In genomic region chr1:171360656-171361055, GRCm38 (mm10) we compare ENCODE assay signal across 8 mouse cellular contexts. TPM values are rescaled to one million over a fixed set of nuclear protein-coding genes. Genes with fewer than 3 reads are reported as not detected.
DNase-seq lines count a peak whose midpoint lies in the region; ATAC-seq and TF ChIP-seq lines count a peak whose summit lies in the region.

Gene Klhdc9 (minus strand): TSS chr1:171360798.

- no peaks in the 10 kb centered on the region for H3K9me3 ChIP-seq in embryonic facial prominence, embryonic 15.5 days (replicated peaks)
- no peaks in the 10 kb centered on the region; the same call in 1 of the 2 replicates for H3K9me3 ChIP-seq in limb, embryonic 11.5 days (ENCODE audit: control insufficient read depth, low read length)
- H3K9me3 ChIP-seq in midbrain, embryonic 12.5 days = no peaks in the 10 kb centered on the region

- no peaks in the 10 kb centered on the region for H3K27me3 ChIP-seq in embryonic facial prominence, embryonic 15.5 days
- H3K27me3 ChIP-seq in kidney, adult 2 months (replicated peaks; ENCODE audit: control insufficient read depth, insufficient read depth, low read length) = no peaks in the 10 kb centered on the region
- H3K27me3 ChIP-seq in limb, embryonic 11.5 days (ENCODE audit: control insufficient read depth, insufficient read depth, low read length) = no peaks in the 10 kb centered on the region
- H3K27me3 ChIP-seq in midbrain, embryonic 12.5 days = no peaks in the 10 kb centered on the region

- peak within 1 kb of the TSS; percentile 52 for H3K4me3 ChIP-seq in embryonic facial prominence, embryonic 15.5 days (replicated peaks)
- H3K4me3 ChIP-seq in kidney, adult 2 months (ENCODE audit: insufficient read depth, low read depth, low read length) = peak within 1 kb of the TSS; percentile 69
- peak within 1 kb of the TSS; percentile 47 for H3K4me3 ChIP-seq in limb, embryonic 11.5 days (ENCODE audit: low read depth, low read length)
- H3K4me3 ChIP-seq in midbrain, embryonic 12.5 days = peak within 1 kb of the TSS; percentile 47

- ATAC-seq in embryonic facial prominence, embryonic 15.5 days (ENCODE audit: insufficient number of reproducible peaks, low FRiP score, low TSS enrichment, low read depth) = peak; percentile 91
- ATAC-seq in limb, embryonic 11.5 days (ENCODE audit: insufficient number of reproducible peaks, low FRiP score, low TSS enrichment, low read depth) = peak; percentile 92
- ATAC-seq in midbrain, embryonic 12.5 days (ENCODE audit: low FRiP score, low read depth) = peak; percentile 95

- H3K36me3 ChIP-seq in embryonic facial prominence, embryonic 15.5 days = peaks cover 16% of the 10 kb centered on the region; the same call in 1 of the 2 replicates
- H3K36me3 ChIP-seq in kidney, adult 2 months (ENCODE audit: control insufficient read depth, insufficient read depth, low read length) = no peaks in the 10 kb centered on the region
- no peaks in the 10 kb centered on the region for H3K36me3 ChIP-seq in limb, embryonic 11.5 days (ENCODE audit: control insufficient read depth, insufficient read depth, low read length)
- H3K36me3 ChIP-seq in midbrain, embryonic 12.5 days = peaks cover 21% of the 10 kb centered on the region; the same call in 1 of the 2 replicates

- H3K9ac ChIP-seq in embryonic facial prominence, embryonic 15.5 days = peak within 1 kb of the TSS; percentile 44
- peak within 1 kb of the TSS; percentile 68 for H3K9ac ChIP-seq in limb, embryonic 11.5 days (ENCODE audit: low read length)
- H3K9ac ChIP-seq in midbrain, embryonic 12.5 days (replicated peaks) = peak within 1 kb of the TSS; percentile 61

- TF ChIP-seq POLR2A in brain, embryonic 14.5 days (IDR thresholded peaks at IDR 0.05; ENCODE audit: borderline replicate concordance, extremely low read depth, insufficient read depth, insufficient read length, poor library complexity, severe bottlenecking) = 0 out of 2 replicates have a peak, but pooled peaks have one; percentile 16
- TF ChIP-seq POLR2A in kidney, adult 2 months (IDR thresholded peaks at IDR 0.05; ENCODE audit: low read depth, low read length) = no peak

- H3K27ac ChIP-seq in embryonic facial prominence, embryonic 15.5 days (replicated peaks) = peak within 1 kb of the TSS; percentile 83
- H3K27ac ChIP-seq in kidney, adult 2 months (ENCODE audit: insufficient read depth, low read depth, low read length) = peak within 1 kb of the TSS; percentile 58; the same call in 1 of the 2 replicates
- H3K27ac ChIP-seq in limb, embryonic 11.5 days (replicated peaks; ENCODE audit: low read depth, low read length) = no peak within 1 kb of the TSS
- peak within 1 kb of the TSS; percentile 63 for H3K27ac ChIP-seq in midbrain, embryonic 12.5 days (replicated peaks)

- peak within 1 kb of the TSS; percentile 77 for H3K4me2 ChIP-seq in embryonic facial prominence, embryonic 15.5 days (replicated peaks)
- H3K4me2 ChIP-seq in limb, embryonic 11.5 days (ENCODE audit: low read depth, severe bottlenecking) = peak within 1 kb of the TSS; percentile 85
- peak within 1 kb of the TSS; percentile 76 for H3K4me2 ChIP-seq in midbrain, embryonic 12.5 days (replicated peaks)

- H3K4me1 ChIP-seq in embryonic facial prominence, embryonic 15.5 days = peaks cover 16% of the 10 kb centered on the region
- no peaks in the 10 kb centered on the region; the same call in 1 of the 2 replicates for H3K4me1 ChIP-seq in kidney, adult 2 months (ENCODE audit: control insufficient read depth, insufficient read depth, low read length)
- H3K4me1 ChIP-seq in limb, embryonic 11.5 days (ENCODE audit: control insufficient read depth, insufficient read depth, low read length) = peaks cover 5% of the 10 kb centered on the region
- H3K4me1 ChIP-seq in midbrain, embryonic 12.5 days = peaks cover 14% of the 10 kb centered on the region

- DNase-seq in brain, embryonic 14.5 days (ENCODE audit: low read depth) = peak; percentile 99
- peak; percentile 58 for DNase-seq in heart, adult 8-10 months (ENCODE audit: low spot score)
- peak; percentile 90 for DNase-seq in kidney, adult 2 months
- peak; percentile 96 for DNase-seq in limb, embryonic 11.5 days (ENCODE audit: low spot score)
- DNase-seq in skeletal muscle tissue, adult 2 months (ENCODE audit: low read depth, low spot score) = peak; percentile 84
- no peak for DNase-seq in adipocyte (ENCODE audit: low spot score)

- 2% methylated on average over 21 of the region's 21 CpGs for WGBS in embryonic facial prominence, embryonic 15.5 days
- WGBS in kidney, adult 2 months = 2% methylated on average over 21 of the region's 21 CpGs
- WGBS in limb, embryonic 11.5 days = under 1% methylated on average over 21 of the region's 21 CpGs
- under 1% methylated on average over 21 of the region's 21 CpGs for WGBS in midbrain, embryonic 12.5 days

- TF ChIP-seq CTCF in brain, embryonic 14.5 days (IDR thresholded peaks at IDR 0.05; ENCODE audit: borderline replicate concordance, extremely low read depth, insufficient read depth, insufficient read length) = no peak
- TF ChIP-seq CTCF in kidney, adult 2 months (conservative IDR thresholded peaks at IDR 0.05; ENCODE audit: insufficient read depth, insufficient read length, low read depth, low read length) = no peak

RNA-seq across cellular contexts. Expression of gene Klhdc9, which starts in this region (rescaled TPM):
- 3.1 and 3.7 TPM in 2 replicates for polyA plus RNA-seq in brain, embryonic 14.5 days (2012; rRNA removed)
- polyA plus RNA-seq in embryonic facial prominence, embryonic 15.5 days (2015; fragmentation: Nextera tagmentation; extraction: Ambion mirVana) = 4.5 and 9.1 TPM in 2 replicates
- total RNA-seq in heart, adult 8-10 months (2022) = under 1 TPM in 1 of 4 experiments, not detected in 3; 0.16 TPM
- polyA plus RNA-seq in kidney, adult 2 months (2012; rRNA removed) = 6.9 and 7.1 TPM in 2 replicates
- polyA plus RNA-seq in limb, embryonic 11.5 days (2014; fragmentation: Nextera tagmentation; extraction: Ambion mirVana) = 1.4 and 2.3 TPM in 2 replicates
- polyA plus RNA-seq in midbrain, embryonic 12.5 days (2016; fragmentation: Nextera tagmentation; extraction: Ambion mirVana) = 1.9 and 2.3 TPM in 2 replicates

Comparison
In these comparisons a context has a peak if more than half of its experiments do, and no peak if none do; other contexts are left out.
1. Peak in DNase-seq in heart, adult 8-10 months; RNA of the gene not detected or under 1 TPM.